Comparison of ENCODE assay signal across 13 mouse cellular contexts in genomic region chr19:53564174-53564573, GRCm38 (mm10). TPM values are rescaled to one million over a fixed set of nuclear protein-coding genes. Genes with fewer than 3 reads are reported as not detected.
DNase-seq lines count a peak whose midpoint lies in the region; ATAC-seq and TF ChIP-seq lines count a peak whose summit lies in the region.
"Had no signal": no experiment of that assay in that cellular context is flagged by ENCODE, and none has a peak within 500 bp of the region (broad histone marks: within the 10 kb centered on the region; RNA-seq: fewer than 3 reads in every experiment).

No protein-coding gene starts in this region.

- peaks cover 6% of the 10 kb centered on the region for H3K9me3 ChIP-seq in heart, postnatal 0 days (replicated peaks; ENCODE audit: control insufficient read depth, low read length)
- peaks cover 8% of the 10 kb centered on the region for H3K9me3 ChIP-seq in heart, embryonic 12.5 days (replicated peaks)
- H3K9me3 ChIP-seq in liver, embryonic 16.5 days (replicated peaks; ENCODE audit: control insufficient read depth, low read length): no peaks in the 10 kb centered on the region
- no peaks in the 10 kb centered on the region for H3K9me3 ChIP-seq in hindbrain, embryonic 16.5 days (ENCODE audit: control insufficient read depth, low read length)
- H3K9me3 ChIP-seq: neural tube, embryonic 15.5 days had no signal

- no peak overlapping the region for H3K9ac ChIP-seq in heart, postnatal 0 days (replicated peaks; ENCODE audit: low read depth, low read length)
- H3K9ac ChIP-seq in heart, embryonic 12.5 days: no peak overlapping the region
- H3K9ac ChIP-seq in liver, embryonic 16.5 days (ENCODE audit: low read depth, low read length): no peak overlapping the region
- H3K9ac ChIP-seq in hindbrain, embryonic 16.5 days (ENCODE audit: low read depth, low read length): no peak overlapping the region
- H3K9ac ChIP-seq: limb, embryonic 13.5 days; neural tube, embryonic 15.5 days had no signal

- H3K36me3 ChIP-seq in heart, postnatal 0 days (replicated peaks; ENCODE audit: control insufficient read depth, insufficient read depth, low read length): no peaks in the 10 kb centered on the region
- no peaks in the 10 kb centered on the region for H3K36me3 ChIP-seq in heart, embryonic 12.5 days
- no peaks in the 10 kb centered on the region for H3K36me3 ChIP-seq in liver, embryonic 16.5 days (ENCODE audit: control insufficient read depth, insufficient read depth)
- no peaks in the 10 kb centered on the region for H3K36me3 ChIP-seq in hindbrain, embryonic 16.5 days (ENCODE audit: control insufficient read depth, insufficient read depth, low read length)
- H3K36me3 ChIP-seq: limb, embryonic 13.5 days; neural tube, embryonic 15.5 days had no signal

- no peak overlapping the region for H3K4me2 ChIP-seq in heart, postnatal 0 days (ENCODE audit: low read depth, low read length)
- H3K4me2 ChIP-seq in heart, embryonic 12.5 days: no peak overlapping the region
- no peak overlapping the region for H3K4me2 ChIP-seq in liver, embryonic 16.5 days (ENCODE audit: low read depth, low read length)
- no peak overlapping the region for H3K4me2 ChIP-seq in hindbrain, embryonic 16.5 days (ENCODE audit: low read length)
- H3K4me2 ChIP-seq: limb, embryonic 13.5 days; neural tube, embryonic 15.5 days had no signal

- no peak overlapping the region for H3K27ac ChIP-seq in heart, postnatal 0 days (ENCODE audit: low read depth)
- H3K27ac ChIP-seq in heart, embryonic 12.5 days (ENCODE audit: poor library complexity, severe bottlenecking): no peak overlapping the region
- H3K27ac ChIP-seq in liver, embryonic 16.5 days (ENCODE audit: low read length): no peak overlapping the region
- no peak overlapping the region for H3K27ac ChIP-seq in hindbrain, embryonic 16.5 days (ENCODE audit: low read depth, low read length)
- H3K27ac ChIP-seq: limb, embryonic 13.5 days; neural tube, embryonic 15.5 days had no signal

- H3K4me3 ChIP-seq in heart, postnatal 0 days (ENCODE audit: low read depth, low read length): no peak overlapping the region
- H3K4me3 ChIP-seq in heart, embryonic 12.5 days: no peak overlapping the region
- H3K4me3 ChIP-seq in liver, embryonic 16.5 days (ENCODE audit: low read depth, low read length): no peak overlapping the region
- H3K4me3 ChIP-seq in hindbrain, embryonic 16.5 days (ENCODE audit: low read length): no peak overlapping the region
- H3K4me3 ChIP-seq: limb, embryonic 13.5 days; neural tube, embryonic 15.5 days had no signal

- H3K27me3 ChIP-seq in heart, postnatal 0 days (ENCODE audit: control insufficient read depth, insufficient read depth, low read length): no peaks in the 10 kb centered on the region
- H3K27me3 ChIP-seq in heart, embryonic 12.5 days (replicated peaks): no peaks in the 10 kb centered on the region
- no peaks in the 10 kb centered on the region for H3K27me3 ChIP-seq in liver, embryonic 16.5 days (ENCODE audit: control insufficient read depth, insufficient read depth, low read depth, low read length)
- no peaks in the 10 kb centered on the region for H3K27me3 ChIP-seq in hindbrain, embryonic 16.5 days (replicated peaks; ENCODE audit: control insufficient read depth, insufficient read depth, low read length)
- H3K27me3 ChIP-seq: limb, embryonic 13.5 days; neural tube, embryonic 15.5 days had no signal

- ATAC-seq in heart, postnatal 0 days (ENCODE audit: insufficient read depth, low read depth): peak; percentile 47; the same call in 1 of the 2 replicates
- no peak for ATAC-seq in heart, embryonic 12.5 days (ENCODE audit: insufficient number of reproducible peaks, low FRiP score)
- ATAC-seq in liver, embryonic 16.5 days (ENCODE audit: low read depth): peak; percentile 60
- ATAC-seq in hindbrain, embryonic 16.5 days: no peak
- ATAC-seq: inflammation-experienced regulatory T-cells, adult 6 months had no signal

- TF ChIP-seq CTCF in heart, postnatal 0 days (IDR thresholded peaks at IDR 0.05; ENCODE audit: low read depth): no peak

- no peak for TF ChIP-seq EP300 in heart, postnatal 0 days (IDR thresholded peaks at IDR 0.05; ENCODE audit: low read depth)

- no peaks in the 10 kb centered on the region for H3K4me1 ChIP-seq in heart, postnatal 0 days (ENCODE audit: control insufficient read depth, insufficient read depth)
- peaks cover 15% of the 10 kb centered on the region for H3K4me1 ChIP-seq in heart, embryonic 12.5 days (replicated peaks)
- H3K4me1 ChIP-seq in liver, embryonic 16.5 days (ENCODE audit: control insufficient read depth, low read depth, low read length): no peaks in the 10 kb centered on the region
- H3K4me1 ChIP-seq in hindbrain, embryonic 16.5 days (ENCODE audit: control insufficient read depth, insufficient read depth, low read depth, low read length): no peaks in the 10 kb centered on the region
- H3K4me1 ChIP-seq: limb, embryonic 13.5 days had no signal

- intact Hi-C loops in gastrocnemius, postnatal 14 days (cut with DNase I; ENCODE audit: low total_unique reads): no loop called here

- WGBS in heart, postnatal 0 days: 30% methylated on average over 4 of the region's 4 CpGs
- 29% methylated on average over 4 of the region's 4 CpGs for WGBS in heart, embryonic 12.5 days
- 40% methylated on average over 4 of the region's 4 CpGs for WGBS in liver, embryonic 16.5 days (ENCODE audit: insufficient replicate concordance)
- 60% methylated on average over 4 of the region's 4 CpGs for WGBS in hindbrain, embryonic 16.5 days

- DNase-seq in heart, postnatal 0 days (ENCODE audit: low spot score): no peak
- peak; percentile 29 for DNase-seq in testis, postnatal 10 days (ENCODE audit: low spot score)
- DNase-seq in testis, postnatal 14 days (ENCODE audit: low spot score): no peak
- DNase-seq in gastrocnemius, postnatal 14 days: no peak
- DNase-seq: cerebellum, adult 18-20 months; heart, adult 18-20 months; heart, postnatal 4 days had no signal

RNA-seq across cellular contexts. Expression of gene Nutf2-ps1, which starts 24.7 kb away (rescaled TPM):
- 120 and 143 TPM in 2 replicates for total RNA-seq in heart, postnatal 0 days (2014; rRNA removed; ENCODE audit: low replicate concordance)
- 209 and 216 TPM in 2 replicates for polyA plus RNA-seq in heart, postnatal 0 days (2015; fragmentation: Nextera tagmentation; extraction: Ambion mirVana)
- 314 and 321 TPM in 2 replicates for polyA plus RNA-seq in heart, embryonic 12.5 days (2016; fragmentation: Nextera tagmentation; extraction: Ambion mirVana)
- polyA plus RNA-seq in liver, embryonic 16.5 days (2015; fragmentation: Nextera tagmentation; extraction: Ambion mirVana): 130 and 147 TPM in 2 replicates
- 206 and 244 TPM in 2 replicates for polyA plus RNA-seq in hindbrain, embryonic 16.5 days (2015; fragmentation: Nextera tagmentation; extraction: Ambion mirVana)
- 10 to 100 TPM; 74.8 to 76.8 TPM for total RNA-seq in gastrocnemius, postnatal 14 days (2021)

RNA-seq across cellular contexts. Expression of gene Dusp5, which starts 35.3 kb away (rescaled TPM):
- 15.9 and 20.8 TPM in 2 replicates for total RNA-seq in heart, postnatal 0 days (2014; rRNA removed; ENCODE audit: low replicate concordance)
- polyA plus RNA-seq in heart, postnatal 0 days (2015; fragmentation: Nextera tagmentation; extraction: Ambion mirVana): 8.0 and 9.6 TPM in 2 replicates
- polyA plus RNA-seq in heart, embryonic 12.5 days (2016; fragmentation: Nextera tagmentation; extraction: Ambion mirVana): 12.4 and 14.3 TPM in 2 replicates
- 1.9 and 2.3 TPM in 2 replicates for polyA plus RNA-seq in liver, embryonic 16.5 days (2015; fragmentation: Nextera tagmentation; extraction: Ambion mirVana)
- 7.6 and 8.2 TPM in 2 replicates for polyA plus RNA-seq in hindbrain, embryonic 16.5 days (2015; fragmentation: Nextera tagmentation; extraction: Ambion mirVana)
- total RNA-seq in gastrocnemius, postnatal 14 days (2021): 1 to 10 TPM; 1.3 to 2.2 TPM

RNA-seq across cellular contexts. Expression of gene Smc3, which starts 36.0 kb away (rescaled TPM):
- 8.3 and 19.5 TPM in 2 replicates for total RNA-seq in heart, postnatal 0 days (2014; rRNA removed; ENCODE audit: low replicate concordance)
- polyA plus RNA-seq in heart, postnatal 0 days (2015; fragmentation: Nextera tagmentation; extraction: Ambion mirVana): 24.1 and 25.3 TPM in 2 replicates
- polyA plus RNA-seq in heart, embryonic 12.5 days (2016; fragmentation: Nextera tagmentation; extraction: Ambion mirVana): 45.6 and 47.1 TPM in 2 replicates
- 27.4 and 30.2 TPM in 2 replicates for polyA plus RNA-seq in liver, embryonic 16.5 days (2015; fragmentation: Nextera tagmentation; extraction: Ambion mirVana)
- 49.9 and 50.0 TPM in 2 replicates for polyA plus RNA-seq in hindbrain, embryonic 16.5 days (2015; fragmentation: Nextera tagmentation; extraction: Ambion mirVana)
- 10 to 100 TPM; 15.6 to 17.5 TPM for total RNA-seq in gastrocnemius, postnatal 14 days (2021)

Comparison
In these comparisons a context has a peak if more than half of its experiments do, and no peak if none do; other contexts are left out.
1. ATAC-seq: peak in heart, postnatal 0 days (single experiment) and liver, embryonic 16.5 days (single experiment); none in heart, embryonic 12.5 days (single experiment) and hindbrain, embryonic 16.5 days (single experiment).